Mouse (Mus musculus): ENCODE measurements at regions not wholly inside any gene's neighbourhood (a gene's known extent, or its start where the extent isn't known, plus 50 kb on each side); places are given as distances from the start of the nearest gene placed in this dataset.
A peak's percentile ranks its signal among the peaks of the same experiment; 100 is the strongest.

- Histone ChIP-seq H3K9me3 (replicated peaks) (no peaks in the 10 kb centered on the region), H3K4me3 (no peak overlapping the region), H3K4me1 (replicated peaks) (0 out of 2 replicates have a peak, but pooled peaks cover 3% of the 10 kb centered on the region), H3K27me3 (peaks cover 12% of the 10 kb centered on the region; the same call in 1 of the 2 replicates), H3K36me3 (no peaks in the 10 kb centered on the region), H3K27ac (no peak overlapping the region), H3K4me2 (no peak overlapping the region), H3K9ac (no peak overlapping the region)
- no peak for ATAC-seq (replicated peaks; ENCODE audit: insufficient number of reproducible peaks, insufficient read depth, low FRiP score, low read depth)
- WGBS: 62% methylated on average over 13 of the region's 13 CpGs
These were observed 65.4 kb upstream of the Mitf start for GRCm38 (mm10) chr6:97741427-97741826.

GRCm38 (mm10) chr6:97740851-97741201 lies 66.0 kb upstream of the Mitf start:
- Histone ChIP-seq H3K4me1 (replicated peaks) (0 out of 2 replicates have a peak, but pooled peaks cover 3% of the 10 kb centered on the region), H3K4me2 (peak overlapping the region; percentile 36), H3K27ac (no peak overlapping the region), H3K27me3 (peaks cover 15% of the 10 kb centered on the region; the same call in 1 of the 2 replicates), H3K36me3 (no peaks in the 10 kb centered on the region), H3K9me3 (replicated peaks) (no peaks in the 10 kb centered on the region), H3K4me3 (no peak overlapping the region), H3K9ac (no peak overlapping the region)
- WGBS: 57% methylated on average over 11 of the region's 11 CpGs
- ATAC-seq (replicated peaks; ENCODE audit: insufficient number of reproducible peaks, insufficient read depth, low FRiP score, low read depth): no peak

- H3K36me3 ChIP-seq: no peaks in the 10 kb centered on the region
- peaks cover 15% of the 10 kb centered on the region; the same call in 1 of the 2 replicates for H3K27me3 ChIP-seq
- no peak overlapping the region for H3K4me3 ChIP-seq
- ATAC-seq (replicated peaks; ENCODE audit: insufficient number of reproducible peaks, insufficient read depth, low FRiP score, low read depth): no peak
- no peak overlapping the region for H3K9ac ChIP-seq
- H3K27ac ChIP-seq: no peak overlapping the region
- 24% methylated on average over 13 of the region's 13 CpGs for WGBS
- H3K9me3 ChIP-seq (replicated peaks): no peaks in the 10 kb centered on the region
- H3K4me1 ChIP-seq (replicated peaks): 0 out of 2 replicates have a peak, but pooled peaks cover 3% of the 10 kb centered on the region
- H3K4me2 ChIP-seq: peak overlapping the region; percentile 36
These were observed 66.6 kb upstream of the Mitf start for GRCm38 (mm10) chr6:97740107-97740850.

- 53% methylated on average over 4 of the region's 4 CpGs for WGBS
- no peak overlapping the region for H3K4me3 ChIP-seq
- ATAC-seq (replicated peaks; ENCODE audit: insufficient number of reproducible peaks, insufficient read depth, low FRiP score, low read depth): no peak
- no peak overlapping the region for H3K4me2 ChIP-seq
- H3K4me1 ChIP-seq (replicated peaks): 0 out of 2 replicates have a peak, but pooled peaks cover 3% of the 10 kb centered on the region
- H3K27me3 ChIP-seq: peaks cover 15% of the 10 kb centered on the region; the same call in 1 of the 2 replicates
- no peak overlapping the region for H3K9ac ChIP-seq
- no peaks in the 10 kb centered on the region for H3K36me3 ChIP-seq
- H3K9me3 ChIP-seq (replicated peaks): no peaks in the 10 kb centered on the region
- no peak overlapping the region for H3K27ac ChIP-seq
These were observed 68.0 kb upstream of the Mitf start for GRCm38 (mm10) chr6:97738846-97739245.

GRCm38 (mm10) chr6:97730835-97731234 lies 76.0 kb upstream of the Mitf start:
- Histone ChIP-seq H3K4me1 (replicated peaks) (no peaks in the 10 kb centered on the region), H3K27ac (no peak overlapping the region), H3K36me3 (no peaks in the 10 kb centered on the region), H3K9me3 (replicated peaks) (no peaks in the 10 kb centered on the region), H3K4me3 (no peak overlapping the region), H3K9ac (no peak overlapping the region), H3K27me3 (no peaks in the 10 kb centered on the region), H3K4me2 (no peak overlapping the region)
- no peak for ATAC-seq (replicated peaks; ENCODE audit: insufficient number of reproducible peaks, insufficient read depth, low FRiP score, low read depth)

GRCm38 (mm10) chr6:97718184-97718910 lies 88.5 kb upstream of the Mitf start:
- no peak for ATAC-seq (replicated peaks; ENCODE audit: insufficient number of reproducible peaks, insufficient read depth, low FRiP score, low read depth)
- WGBS: 52% methylated on average over 6 of the region's 6 CpGs
- Histone ChIP-seq H3K9me3 (replicated peaks) (no peaks in the 10 kb centered on the region), H3K9ac (no peak overlapping the region), H3K4me1 (replicated peaks) (no peaks in the 10 kb centered on the region), H3K4me2 (no peak overlapping the region), H3K36me3 (no peaks in the 10 kb centered on the region), H3K27me3 (no peaks in the 10 kb centered on the region), H3K27ac (no peak overlapping the region), H3K4me3 (no peak overlapping the region)

- no peaks in the 10 kb centered on the region for H3K9me3 ChIP-seq (replicated peaks)
- no peaks in the 10 kb centered on the region for H3K27me3 ChIP-seq
- H3K36me3 ChIP-seq: no peaks in the 10 kb centered on the region
- no peaks in the 10 kb centered on the region for H3K4me1 ChIP-seq (replicated peaks)
- H3K4me2 ChIP-seq: no peak overlapping the region
- H3K27ac ChIP-seq: no peak overlapping the region
- no peak overlapping the region for H3K9ac ChIP-seq
- no peak overlapping the region for H3K4me3 ChIP-seq
- 91% methylated on average over 2 of the region's 2 CpGs for WGBS
- ATAC-seq (replicated peaks; ENCODE audit: insufficient number of reproducible peaks, insufficient read depth, low FRiP score, low read depth): no peak
These were observed 90.1 kb upstream of the Frmd4b start for GRCm38 (mm10) chr6:97707401-97707800.

- Histone ChIP-seq H3K27me3 (no peaks in the 10 kb centered on the region), H3K36me3 (no peaks in the 10 kb centered on the region), H3K4me2 (no peak overlapping the region), H3K4me1 (replicated peaks) (no peaks in the 10 kb centered on the region), H3K4me3 (no peak overlapping the region), H3K9ac (no peak overlapping the region), H3K9me3 (replicated peaks) (no peaks in the 10 kb centered on the region), H3K27ac (no peak overlapping the region)
- 61% methylated on average over 5 of the region's 5 CpGs for WGBS
- no peak for ATAC-seq (replicated peaks; ENCODE audit: insufficient number of reproducible peaks, insufficient read depth, low FRiP score, low read depth)
These were observed 87.0 kb upstream of the Frmd4b start for GRCm38 (mm10) chr6:97704361-97704760.

GRCm38 (mm10) chr6:97699752-97700098 lies 82.4 kb upstream of the Frmd4b start:
- WGBS: 75% methylated on average over 3 of the region's 3 CpGs
- Histone ChIP-seq H3K27me3 (no peaks in the 10 kb centered on the region), H3K9ac (no peak overlapping the region), H3K27ac (no peak overlapping the region), H3K9me3 (replicated peaks) (no peaks in the 10 kb centered on the region), H3K4me2 (no peak overlapping the region), H3K4me3 (no peak overlapping the region), H3K36me3 (no peaks in the 10 kb centered on the region), H3K4me1 (replicated peaks) (no peaks in the 10 kb centered on the region)
- no peak for ATAC-seq (replicated peaks; ENCODE audit: insufficient number of reproducible peaks, insufficient read depth, low FRiP score, low read depth)

- no peaks in the 10 kb centered on the region for H3K36me3 ChIP-seq
- no peak overlapping the region for H3K4me2 ChIP-seq
- 72% methylated on average over 9 of the region's 9 CpGs for WGBS
- H3K9ac ChIP-seq: no peak overlapping the region
- H3K4me1 ChIP-seq (replicated peaks): no peaks in the 10 kb centered on the region
- H3K27ac ChIP-seq: no peak overlapping the region
- no peak overlapping the region for H3K4me3 ChIP-seq
- H3K9me3 ChIP-seq (replicated peaks): no peaks in the 10 kb centered on the region
- no peaks in the 10 kb centered on the region for H3K27me3 ChIP-seq
- no peak for ATAC-seq (replicated peaks; ENCODE audit: insufficient number of reproducible peaks, insufficient read depth, low FRiP score, low read depth)
These were observed 81.9 kb upstream of the Frmd4b start for GRCm38 (mm10) chr6:97699054-97699751.

GRCm38 (mm10) chr6:97693281-97693680 lies 75.9 kb upstream of the Frmd4b start:
- ATAC-seq (replicated peaks; ENCODE audit: insufficient number of reproducible peaks, insufficient read depth, low FRiP score, low read depth): no peak
- H3K27ac ChIP-seq: no peak overlapping the region
- no peaks in the 10 kb centered on the region for H3K36me3 ChIP-seq
- H3K4me3 ChIP-seq: no peak overlapping the region
- no peaks in the 10 kb centered on the region for H3K4me1 ChIP-seq (replicated peaks)
- H3K27me3 ChIP-seq: no peaks in the 10 kb centered on the region
- H3K9ac ChIP-seq: no peak overlapping the region
- no peaks in the 10 kb centered on the region for H3K9me3 ChIP-seq (replicated peaks)
- H3K4me2 ChIP-seq: no peak overlapping the region
- 82% methylated on average over 8 of the region's 8 CpGs for WGBS
